12 mouse cellular contexts compared by ENCODE assay signal in genomic region chr16:50380232-50380631, GRCm38 (mm10). TPM values are rescaled to one million over a fixed set of nuclear protein-coding genes. Genes with fewer than 3 reads are reported as not detected.
DNase-seq lines count a peak whose midpoint lies in the region; ATAC-seq lines count a peak whose summit lies in the region.
"Had no signal": no experiment of that assay in that cellular context is flagged by ENCODE, and none has a peak within 500 bp of the region (broad histone marks: within the 10 kb centered on the region; RNA-seq: fewer than 3 reads in every experiment).

No protein-coding gene starts in this region.

- no peaks in the 10 kb centered on the region for H3K9me3 ChIP-seq in lung, embryonic 15.5 days
- H3K9me3 ChIP-seq in hindbrain, embryonic 12.5 days (replicated peaks) = no peaks in the 10 kb centered on the region
- no peaks in the 10 kb centered on the region for H3K9me3 ChIP-seq in midbrain, embryonic 12.5 days
- H3K9me3 ChIP-seq in neural tube, embryonic 15.5 days (replicated peaks) = no peaks in the 10 kb centered on the region
- H3K9me3 ChIP-seq: heart, embryonic 10.5 days had no signal

- 37% methylated on average over 7 of the region's 7 CpGs for WGBS in lung, embryonic 15.5 days
- 27% methylated on average over 7 of the region's 7 CpGs for WGBS in hindbrain, embryonic 12.5 days
- WGBS in midbrain, embryonic 12.5 days = 31% methylated on average over 7 of the region's 7 CpGs
- WGBS in neural tube, embryonic 15.5 days = 13% methylated on average over 7 of the region's 7 CpGs

- H3K27me3 ChIP-seq in lung, embryonic 15.5 days = no peaks in the 10 kb centered on the region
- no peaks in the 10 kb centered on the region for H3K27me3 ChIP-seq in hindbrain, embryonic 12.5 days
- peaks cover 5% of the 10 kb centered on the region; the same call in 1 of the 2 replicates for H3K27me3 ChIP-seq in midbrain, embryonic 12.5 days
- 0 out of 2 replicates have a peak, but pooled peaks cover 3% of the 10 kb centered on the region for H3K27me3 ChIP-seq in neural tube, embryonic 15.5 days (replicated peaks)
- H3K27me3 ChIP-seq: CH12.LX, Patski had no signal

- no peak overlapping the region for H3K27ac ChIP-seq in lung, embryonic 15.5 days
- H3K27ac ChIP-seq in hindbrain, embryonic 12.5 days = no peak overlapping the region
- H3K27ac ChIP-seq in midbrain, embryonic 12.5 days (replicated peaks) = no peak overlapping the region
- H3K27ac ChIP-seq in neural tube, embryonic 15.5 days (replicated peaks) = no peak overlapping the region
- H3K27ac ChIP-seq: heart, embryonic 10.5 days had no signal

- H3K4me2 ChIP-seq in lung, embryonic 15.5 days = peak overlapping the region; percentile 40; the same call in 1 of the 2 replicates
- peak overlapping the region; percentile 38; the same call in 1 of the 2 replicates for H3K4me2 ChIP-seq in hindbrain, embryonic 12.5 days (replicated peaks)
- H3K4me2 ChIP-seq in midbrain, embryonic 12.5 days (replicated peaks) = peak overlapping the region; percentile 40; the same call in 1 of the 2 replicates
- H3K4me2 ChIP-seq in neural tube, embryonic 15.5 days = peak overlapping the region; percentile 52

- H3K4me3 ChIP-seq in lung, embryonic 15.5 days = no peak overlapping the region
- H3K4me3 ChIP-seq in hindbrain, embryonic 12.5 days = no peak overlapping the region
- no peak overlapping the region for H3K4me3 ChIP-seq in midbrain, embryonic 12.5 days
- peak overlapping the region; percentile 26; the same call in 1 of the 2 replicates for H3K4me3 ChIP-seq in neural tube, embryonic 15.5 days (replicated peaks)
- H3K4me3 ChIP-seq: erythroblast, embryonic 14.5 days had no signal

- peaks cover 9% of the 10 kb centered on the region for H3K4me1 ChIP-seq in lung, embryonic 15.5 days
- H3K4me1 ChIP-seq in hindbrain, embryonic 12.5 days = peaks cover 19% of the 10 kb centered on the region
- peaks cover 18% of the 10 kb centered on the region for H3K4me1 ChIP-seq in midbrain, embryonic 12.5 days
- H3K4me1 ChIP-seq in neural tube, embryonic 15.5 days = peaks cover 19% of the 10 kb centered on the region

- ATAC-seq in lung, embryonic 15.5 days (ENCODE audit: borderline replicate concordance, extremely low read depth, low FRiP score, low TSS enrichment) = no peak
- ATAC-seq in hindbrain, embryonic 12.5 days (ENCODE audit: low FRiP score) = peak; percentile 53
- ATAC-seq in midbrain, embryonic 12.5 days (ENCODE audit: low FRiP score, low read depth) = no peak; the same call in 1 of the 2 replicates
- no peak; the same call in 1 of the 2 replicates for ATAC-seq in neural tube, embryonic 15.5 days (ENCODE audit: low FRiP score)
- ATAC-seq: intestine, postnatal 0 days; Patski had no signal

- no peaks in the 10 kb centered on the region for H3K36me3 ChIP-seq in lung, embryonic 15.5 days
- H3K36me3 ChIP-seq in hindbrain, embryonic 12.5 days = no peaks in the 10 kb centered on the region
- no peaks in the 10 kb centered on the region for H3K36me3 ChIP-seq in midbrain, embryonic 12.5 days
- H3K36me3 ChIP-seq in neural tube, embryonic 15.5 days = no peaks in the 10 kb centered on the region
- H3K36me3 ChIP-seq: heart, embryonic 10.5 days had no signal

- no peak overlapping the region for H3K9ac ChIP-seq in lung, embryonic 15.5 days
- H3K9ac ChIP-seq in hindbrain, embryonic 12.5 days = no peak overlapping the region
- H3K9ac ChIP-seq in midbrain, embryonic 12.5 days (replicated peaks) = no peak overlapping the region
- no peak overlapping the region for H3K9ac ChIP-seq in neural tube, embryonic 15.5 days (replicated peaks)

- no peak for DNase-seq in lung, postnatal 10 days
- DNase-seq in spleen, adult 12 weeks (ENCODE audit: low spot score) = no peak
- DNase-seq in cerebellum, adult 9-10 months = no peak

RNA-seq across cellular contexts. Expression of gene Bbx, which starts 52.0 kb away (rescaled TPM):
- 43.2 and 48.3 TPM in 2 replicates for polyA plus RNA-seq in lung, embryonic 15.5 days (2015; fragmentation: Nextera tagmentation; extraction: Ambion mirVana)
- 38.1 and 41.0 TPM in 2 replicates for polyA plus RNA-seq in hindbrain, embryonic 12.5 days (2016; fragmentation: Nextera tagmentation; extraction: Ambion mirVana)
- polyA plus RNA-seq in midbrain, embryonic 12.5 days (2016; fragmentation: Nextera tagmentation; extraction: Ambion mirVana) = 32.6 and 32.8 TPM in 2 replicates
- 15.4 and 22.3 TPM in 2 replicates for polyA plus RNA-seq in neural tube, embryonic 15.5 days (2015; fragmentation: Nextera tagmentation; extraction: Ambion mirVana)
